Mouse (Mus musculus) cerebellum, adult 2 months (tissue): Measurements from ENCODE around the gene Dusp22.

Experiments used
- CTCF ChIP-seq: fragments of 200-500 bp; IDR thresholded peaks from 2 replicates; pipeline ENCODE4 v1.5.1; 2011; ENCODE audit warnings: low read depth, mild to moderate bottlenecking, control low read depth, low read length, moderate library complexity, borderline replicate concordance; ENCODE audit not compliant: insufficient read depth
- POLR2A ChIP-seq: fragments of 200-500 bp; IDR thresholded peaks from 2 replicates; pipeline ENCODE4 v1.6.1; 2011; ENCODE audit warnings: low read length, control low read depth, borderline replicate concordance; ENCODE audit not compliant: insufficient read depth

GRCm38 (mm10) chr13:30628195-30629048, 31.4 kb upstream of the Dusp22 start:
- TF ChIP-seq CTCF: no peak
- TF ChIP-seq POLR2A: no peak
